Mouse (Mus musculus) spleen, postnatal 10 days (tissue): ENCODE measurements around the gene Alad.

ENCODE experiments used
- DNase-seq, 2 experiments: peaks; one replicate each; pipeline ENCODE4 v3.0.0; 2021 to 2022; ENCODE audit warnings: low spot score in 2 of 2

Alad gene

GRCm38 (mm10) chr4:62517538-62518415, 1.9 kb downstream of the Alad start:
- peak; percentile 23 to 41 for DNase-seq

GRCm38 (mm10) chr4:62517046-62517445, 2.7 kb downstream of the Alad start:
- DNase-seq = peak; percentile 38 to 52

- peak; percentile 71 to 85 for DNase-seq
These were observed 3.1 kb downstream of the Alad start for GRCm38 (mm10) chr4:62516579-62516978.

- DNase-seq = peak in 1 of 2 experiments; percentile 60
These were observed 3.6 kb downstream of the Alad start for GRCm38 (mm10) chr4:62516079-62516478.

GRCm38 (mm10) chr4:62515490-62515889, 4.2 kb downstream of the Alad start:
- peak in 1 of 2 experiments; percentile 56 for DNase-seq

GRCm38 (mm10) chr4:62514995-62515394, 4.7 kb downstream of the Alad start:
- DNase-seq = no peak

GRCm38 (mm10) chr4:62513998-62514506, 5.7 kb downstream of the Alad start:
- no peak for DNase-seq

GRCm38 (mm10) chr4:62509946-62510345, 9.8 kb downstream of the Alad start:
- DNase-seq = no peak

- DNase-seq = no peak
These were observed 10.9 kb downstream of the Alad start for GRCm38 (mm10) chr4:62508839-62509238.

GRCm38 (mm10) chr4:62506798-62507197, 12.9 kb downstream of the Alad start:
- DNase-seq = peak; percentile 19 to 53

- no peak for DNase-seq
These were observed 13.7 kb downstream of the Alad start for GRCm38 (mm10) chr4:62505991-62506390.

GRCm38 (mm10) chr4:62503374-62503970, 16.2 kb downstream of the Alad start, which contains the start of gene Hdhd3:
Gene Hdhd3 (minus strand): TSS chr4:62503467.
- no peak for DNase-seq

GRCm38 (mm10) chr4:62502969-62503368, 16.7 kb downstream of the Alad start:
- DNase-seq = no peak

- DNase-seq = peak; percentile 82 to 88
These were observed 17.6 kb downstream of the Alad start for GRCm38 (mm10) chr4:62501964-62502732.

- no peak for DNase-seq
These were observed 18.2 kb downstream of the Alad start for GRCm38 (mm10) chr4:62501534-62501933.

- DNase-seq = no peak
These were observed 18.9 kb downstream of the Alad start for GRCm38 (mm10) chr4:62500799-62501198.

GRCm38 (mm10) chr4:62496815-62497214, 22.9 kb downstream of the Alad start:
- DNase-seq = no peak

GRCm38 (mm10) chr4:62495946-62496345, 23.8 kb downstream of the Alad start:
- DNase-seq = no peak

GRCm38 (mm10) chr4:62494230-62494629, 25.5 kb downstream of the Alad start:
- no peak for DNase-seq

- no peak for DNase-seq
These were observed 27.0 kb downstream of the Alad start for GRCm38 (mm10) chr4:62492682-62493081.

- DNase-seq = no peak
These were observed 31.8 kb downstream of the Alad start for GRCm38 (mm10) chr4:62487914-62488313.

GRCm38 (mm10) chr4:62487172-62487571, 32.5 kb downstream of the Alad start:
- no peak for DNase-seq
